Mouse (Mus musculus) stomach, postnatal 0 days (tissue): ENCODE results near the gene Gpr132.

Experiments
- CTCF ChIP-seq: IDR thresholded peaks from 2 replicates; pipeline ENCODE4 v1.5.1; 2016; ENCODE audit warnings: antibody characterized with exemption, low read depth, mild to moderate bottlenecking, moderate library complexity
- EP300 ChIP-seq: optimal IDR thresholded peaks from 2 replicates; pipeline ENCODE3; 2016; ENCODE audit warnings: antibody characterized with exemption

DNA sequence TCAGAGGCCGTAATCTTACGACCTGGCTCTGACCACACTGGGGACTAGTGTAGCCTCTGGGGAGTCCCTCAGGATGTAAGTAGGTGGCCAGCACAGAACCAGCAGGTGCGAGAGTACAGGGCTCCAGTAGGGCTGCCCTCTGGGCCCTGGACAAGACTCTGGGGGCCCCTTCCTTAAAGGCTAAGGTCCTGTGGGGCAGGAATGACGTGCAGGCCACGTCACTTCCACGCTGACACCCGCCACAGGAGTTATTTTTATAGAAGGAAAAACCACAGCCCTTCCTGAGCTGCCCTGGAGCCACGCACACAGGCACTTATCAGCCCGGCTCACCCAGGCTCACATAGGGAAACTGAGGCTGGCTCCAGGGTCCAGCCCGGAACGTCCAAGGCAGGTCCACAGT is 49.5 kb upstream of the Gpr132 start:
- TF ChIP-seq CTCF = no peak
- TF ChIP-seq EP300 = no peak
